Mouse (Mus musculus): ENCODE results near the gene Ugt1a6a. TPM values are rescaled to one million over a fixed set of nuclear protein-coding genes. Genes with fewer than 3 reads are reported as not detected.

The Ugt1a6a gene
- polyA plus RNA-seq, 1 experiment from 2014 or later, result 5.0 TPM

GRCm38 (mm10) chr1:88234646-88235045, 100.0 kb downstream of the Ugt1a6a start:
- Histone ChIP-seq H3K4me3 (replicated peaks; ENCODE audit: low read length) (no peak overlapping the region), H3K4me1 (replicated peaks; ENCODE audit: control insufficient read depth, insufficient read depth, low read length) (no peaks in the 10 kb centered on the region), H3K9me3 (ENCODE audit: control insufficient read depth, low read length) (peaks cover 99% of the 10 kb centered on the region), H3K4me2 (replicated peaks) (no peak overlapping the region), H3K9ac (no peak overlapping the region), H3K27ac (no peak overlapping the region), H3K27me3 (ENCODE audit: control insufficient read depth, insufficient read depth, low read length) (no peaks in the 10 kb centered on the region), H3K36me3 (replicated peaks; ENCODE audit: control insufficient read depth, insufficient read depth) (no peaks in the 10 kb centered on the region)
- DNase-seq (ENCODE audit: low spot score) (no peak), ATAC-seq (ENCODE audit: low FRiP score) (no peak)
- 45% methylated on average over 5 of the region's 5 CpGs for WGBS

- H3K4me2 ChIP-seq (replicated peaks), result no peak overlapping the region
- ATAC-seq (ENCODE audit: low FRiP score) (0 out of 2 replicates have a peak, but pooled peaks have one; percentile 6), DNase-seq (ENCODE audit: low spot score) (no peak)
- no peaks in the 10 kb centered on the region for H3K36me3 ChIP-seq (replicated peaks; ENCODE audit: control insufficient read depth, insufficient read depth)
- H3K4me3 ChIP-seq (replicated peaks; ENCODE audit: low read length), result no peak overlapping the region
- WGBS, result 68% methylated on average over 11 of the region's 11 CpGs
- H3K4me1 ChIP-seq (replicated peaks; ENCODE audit: control insufficient read depth, insufficient read depth, low read length), result no peaks in the 10 kb centered on the region
- peaks cover 99% of the 10 kb centered on the region for H3K9me3 ChIP-seq (ENCODE audit: control insufficient read depth, low read length)
- H3K27ac ChIP-seq, result no peak overlapping the region
- H3K9ac ChIP-seq, result no peak overlapping the region
- H3K27me3 ChIP-seq (ENCODE audit: control insufficient read depth, insufficient read depth, low read length), result no peaks in the 10 kb centered on the region
Measured at GRCm38 (mm10) chr1:88235046-88235893, 100.7 kb downstream of the Ugt1a6a start.

- Histone ChIP-seq H3K36me3 (replicated peaks; ENCODE audit: control insufficient read depth, insufficient read depth) (no peaks in the 10 kb centered on the region), H3K4me2 (replicated peaks) (no peak overlapping the region), H3K4me3 (replicated peaks; ENCODE audit: low read length) (no peak overlapping the region), H3K4me1 (replicated peaks; ENCODE audit: control insufficient read depth, insufficient read depth, low read length) (no peaks in the 10 kb centered on the region), H3K9ac (no peak overlapping the region), H3K27me3 (ENCODE audit: control insufficient read depth, insufficient read depth, low read length) (no peaks in the 10 kb centered on the region), H3K27ac (no peak overlapping the region), H3K9me3 (ENCODE audit: control insufficient read depth, low read length) (peaks cover 99% of the 10 kb centered on the region)
- DNase-seq (ENCODE audit: low spot score) (no peak), ATAC-seq (ENCODE audit: low FRiP score) (no peak)
- WGBS, result 69% methylated on average over 4 of the region's 4 CpGs
Measured at GRCm38 (mm10) chr1:88235894-88236415, 101.3 kb downstream of the Ugt1a6a start.

- Histone ChIP-seq H3K4me3 (replicated peaks; ENCODE audit: low read length) (no peak overlapping the region), H3K4me2 (replicated peaks) (no peak overlapping the region), H3K27me3 (ENCODE audit: control insufficient read depth, insufficient read depth, low read length) (no peaks in the 10 kb centered on the region), H3K4me1 (replicated peaks; ENCODE audit: control insufficient read depth, insufficient read depth, low read length) (no peaks in the 10 kb centered on the region), H3K36me3 (replicated peaks; ENCODE audit: control insufficient read depth, insufficient read depth) (no peaks in the 10 kb centered on the region), H3K9me3 (ENCODE audit: control insufficient read depth, low read length) (peaks cover 99% of the 10 kb centered on the region), H3K9ac (no peak overlapping the region), H3K27ac (no peak overlapping the region)
- no peak for ATAC-seq (ENCODE audit: low FRiP score)
- WGBS, result 80% methylated on average over 5 of the region's 5 CpGs
- no peak for DNase-seq (ENCODE audit: low spot score)
Measured at GRCm38 (mm10) chr1:88237311-88237710, 102.7 kb downstream of the Ugt1a6a start.

GRCm38 (mm10) chr1:88238771-88239170, 104.2 kb downstream of the Ugt1a6a start:
- no peaks in the 10 kb centered on the region for H3K27me3 ChIP-seq (ENCODE audit: control insufficient read depth, insufficient read depth, low read length)
- no peak overlapping the region for H3K27ac ChIP-seq
- H3K4me2 ChIP-seq (replicated peaks), result no peak overlapping the region
- 78% methylated on average over 6 of the region's 6 CpGs for whole genome bisulfite sequencing
- H3K36me3 ChIP-seq (replicated peaks; ENCODE audit: control insufficient read depth, insufficient read depth), result no peaks in the 10 kb centered on the region
- H3K9ac ChIP-seq, result no peak overlapping the region
- peaks cover 99% of the 10 kb centered on the region for H3K9me3 ChIP-seq (ENCODE audit: control insufficient read depth, low read length)
- no peak overlapping the region for H3K4me3 ChIP-seq (replicated peaks; ENCODE audit: low read length)
- ATAC-seq (ENCODE audit: low FRiP score) (no peak; the same call in 1 of the 2 replicates), DNase-seq (ENCODE audit: low spot score) (no peak)
- H3K4me1 ChIP-seq (replicated peaks; ENCODE audit: control insufficient read depth, insufficient read depth, low read length), result no peaks in the 10 kb centered on the region

- H3K27ac ChIP-seq, result no peak overlapping the region
- peaks cover 99% of the 10 kb centered on the region for H3K9me3 ChIP-seq (ENCODE audit: control insufficient read depth, low read length)
- no peak overlapping the region for H3K9ac ChIP-seq
- no peak overlapping the region for H3K4me2 ChIP-seq (replicated peaks)
- no peak overlapping the region for H3K4me3 ChIP-seq (replicated peaks; ENCODE audit: low read length)
- WGBS, result 75% methylated on average over 5 of the region's 5 CpGs
- no peak for ATAC-seq (ENCODE audit: low FRiP score)
- no peaks in the 10 kb centered on the region for H3K27me3 ChIP-seq (ENCODE audit: control insufficient read depth, insufficient read depth, low read length)
- no peak for DNase-seq (ENCODE audit: low spot score)
- no peaks in the 10 kb centered on the region for H3K36me3 ChIP-seq (replicated peaks; ENCODE audit: control insufficient read depth, insufficient read depth)
- H3K4me1 ChIP-seq (replicated peaks; ENCODE audit: control insufficient read depth, insufficient read depth, low read length), result no peaks in the 10 kb centered on the region
Measured at GRCm38 (mm10) chr1:88240072-88240471, 105.5 kb downstream of the Ugt1a6a start.

GRCm38 (mm10) chr1:88240579-88240978, 106.0 kb downstream of the Ugt1a6a start:
- Histone ChIP-seq H3K9me3 (ENCODE audit: control insufficient read depth, low read length) (peaks cover 99% of the 10 kb centered on the region), H3K27ac (no peak overlapping the region), H3K9ac (no peak overlapping the region), H3K27me3 (ENCODE audit: control insufficient read depth, insufficient read depth, low read length) (no peaks in the 10 kb centered on the region), H3K4me2 (replicated peaks) (no peak overlapping the region), H3K4me1 (replicated peaks; ENCODE audit: control insufficient read depth, insufficient read depth, low read length) (no peaks in the 10 kb centered on the region), H3K36me3 (replicated peaks; ENCODE audit: control insufficient read depth, insufficient read depth) (no peaks in the 10 kb centered on the region), H3K4me3 (replicated peaks; ENCODE audit: low read length) (no peak overlapping the region)
- no peak for ATAC-seq (ENCODE audit: low FRiP score)
- no peak for DNase-seq (ENCODE audit: low spot score)
- WGBS, result 77% methylated on average over 4 of the region's 4 CpGs

- no peak overlapping the region for H3K9ac ChIP-seq
- H3K4me3 ChIP-seq (replicated peaks; ENCODE audit: low read length), result no peak overlapping the region
- no peaks in the 10 kb centered on the region for H3K4me1 ChIP-seq (replicated peaks; ENCODE audit: control insufficient read depth, insufficient read depth, low read length)
Measured at GRCm38 (mm10) chr1:88243861-88244260, 109.3 kb downstream of the Ugt1a6a start.

GRCm38 (mm10) chr1:88245881-88246280, 111.3 kb downstream of the Ugt1a6a start:
- Histone ChIP-seq H3K4me1 (replicated peaks; ENCODE audit: control insufficient read depth, insufficient read depth, low read length) (no peaks in the 10 kb centered on the region), H3K9ac (no peak overlapping the region), H3K36me3 (replicated peaks; ENCODE audit: control insufficient read depth, insufficient read depth) (no peaks in the 10 kb centered on the region), H3K27me3 (ENCODE audit: control insufficient read depth, insufficient read depth, low read length) (no peaks in the 10 kb centered on the region), H3K4me2 (replicated peaks) (no peak overlapping the region), H3K9me3 (ENCODE audit: control insufficient read depth, low read length) (peaks cover 100% of the 10 kb centered on the region), H3K27ac (no peak overlapping the region), H3K4me3 (replicated peaks; ENCODE audit: low read length) (no peak overlapping the region)
- ATAC-seq (ENCODE audit: low FRiP score) (no peak), DNase-seq (ENCODE audit: low spot score) (no peak)
- 79% methylated on average over 6 of the region's 6 CpGs for WGBS

More at GRCm38 (mm10) chr1:88243861-88244260, 109.3 kb downstream of the Ugt1a6a start:
- DNase-seq (ENCODE audit: low spot score), result no peak
- Histone ChIP-seq H3K9me3 (ENCODE audit: control insufficient read depth, low read length) (peaks cover 100% of the 10 kb centered on the region), H3K36me3 (replicated peaks; ENCODE audit: control insufficient read depth, insufficient read depth) (no peaks in the 10 kb centered on the region), H3K27me3 (ENCODE audit: control insufficient read depth, insufficient read depth, low read length) (no peaks in the 10 kb centered on the region), H3K27ac (no peak overlapping the region), H3K4me2 (replicated peaks) (no peak overlapping the region)
- ATAC-seq (ENCODE audit: low FRiP score), result no peak
- WGBS, result 68% methylated on average over 5 of the region's 5 CpGs
